Comparison of ENCODE assay signal across 9 mouse cellular contexts in the genomic region with DNA sequence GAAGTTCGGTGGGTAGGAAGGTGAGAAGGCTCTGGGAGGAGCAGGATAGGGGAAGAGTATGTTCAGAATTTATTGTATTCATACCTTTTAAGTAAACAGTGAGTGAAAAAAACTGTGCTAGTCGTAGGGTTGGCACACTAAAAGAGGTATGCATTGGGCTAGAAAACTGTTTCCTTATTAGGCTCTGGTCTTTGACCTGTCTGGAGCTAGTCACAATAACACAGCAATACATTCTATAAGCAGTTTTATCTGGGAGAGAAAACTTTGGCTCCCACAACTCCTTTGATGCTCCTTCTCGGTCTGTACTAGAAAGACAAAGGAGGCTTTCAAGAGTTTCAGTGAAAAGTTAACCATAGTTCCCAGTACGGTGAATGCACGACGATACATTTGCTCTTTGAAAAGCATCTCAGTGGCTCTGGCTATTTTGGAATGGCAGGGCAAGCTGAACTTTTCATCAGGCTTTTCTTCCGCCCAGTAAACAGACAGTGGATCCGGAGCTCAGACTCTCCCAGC. TPM values are rescaled to one million over a fixed set of nuclear protein-coding genes. Genes with fewer than 3 reads are reported as not detected.
DNase-seq lines count a peak whose midpoint lies in the region; ATAC-seq and TF ChIP-seq lines count a peak whose summit lies in the region.
"Had no signal": no experiment of that assay in that cellular context is flagged by ENCODE, and none has a peak within 500 bp of the region (broad histone marks: within the 10 kb centered on the region; RNA-seq: fewer than 3 reads in every experiment).

No protein-coding gene starts in this region.

- TF ChIP-seq CTCF in gastrocnemius, adult 2 months (IDR thresholded peaks at IDR 0.05) = no peak
- TF ChIP-seq CTCF in thymus, adult 2 months (IDR thresholded peaks at IDR 0.05; ENCODE audit: borderline replicate concordance, control insufficient read depth, extremely low read depth, insufficient read depth, low read length, poor library complexity) = no peak

- 0 out of 2 replicates have a peak, but pooled peaks cover 4% of the 10 kb centered on the region for H3K4me1 ChIP-seq in thymus, adult 2 months (replicated peaks; ENCODE audit: control insufficient read depth, insufficient read depth, low read length)
- peaks cover 12% of the 10 kb centered on the region; the same call in 1 of the 2 replicates for H3K4me1 ChIP-seq in liver, embryonic 12.5 days

- H3K9me3 ChIP-seq in liver, embryonic 12.5 days (replicated peaks) = no peaks in the 10 kb centered on the region

- DNase-seq in gastrocnemius, adult 2 months = no peak
- no peak for DNase-seq in gastrocnemius, postnatal 25 days
- no peak for DNase-seq in thymus, adult 2 months
- no peak for DNase-seq in thymus, adult 18-20 months
- no peak for DNase-seq in urinary bladder, postnatal 36 days (ENCODE audit: low spot score in 2 of 2)
- DNase-seq in left cerebral cortex, postnatal 10 days (ENCODE audit: extremely low spot score in 1 of 2, low spot score in 2 of 2) = no peak
- DNase-seq in left cerebral cortex, adult 8-10 months (ENCODE audit: low spot score in 2 of 2) = no peak

- H3K36me3 ChIP-seq in thymus, adult 2 months (ENCODE audit: control insufficient read depth, insufficient read depth, low read length) = no peaks in the 10 kb centered on the region
- no peaks in the 10 kb centered on the region for H3K36me3 ChIP-seq in liver, embryonic 12.5 days

- peak overlapping the region; percentile 90 for H3K9ac ChIP-seq in liver, embryonic 12.5 days

- WGBS in thymus, adult 2 months = 7% methylated on average over 8 of the region's 8 CpGs
- 7% methylated on average over 8 of the region's 8 CpGs for whole genome bisulfite sequencing in liver, embryonic 12.5 days (ENCODE audit: insufficient replicate concordance)

- H3K4me3 ChIP-seq in gastrocnemius, adult 2 months = peak overlapping the region; percentile 83
- H3K4me3 ChIP-seq in thymus, adult 2 months (ENCODE audit: control insufficient read depth, insufficient read depth, low read length) = peak overlapping the region; percentile 91
- peak overlapping the region; percentile 76 for H3K4me3 ChIP-seq in liver, embryonic 12.5 days
- H3K4me3 ChIP-seq: myocyte had no signal

- intact Hi-C loops in gastrocnemius, adult 2 months (cut with DNase I) = no loop called here
- intact Hi-C loops in left cerebral cortex, postnatal 10 days (cut with DNase I) = no loop called here

- H3K27me3 ChIP-seq in thymus, adult 2 months (ENCODE audit: control insufficient read depth, insufficient read depth, low read length) = no peaks in the 10 kb centered on the region
- peaks cover 5% of the 10 kb centered on the region; the same call in 1 of the 2 replicates for H3K27me3 ChIP-seq in liver, embryonic 12.5 days (replicated peaks)

- no peak for TF ChIP-seq POLR2A in thymus, adult 2 months (IDR thresholded peaks at IDR 0.05; ENCODE audit: control insufficient read depth, extremely low read depth, insufficient read depth, low read length, poor library complexity)

- peak overlapping the region; percentile 84 for H3K27ac ChIP-seq in gastrocnemius, adult 2 months
- H3K27ac ChIP-seq in thymus, adult 2 months (ENCODE audit: control insufficient read depth, insufficient read depth, low read length) = no peak overlapping the region
- H3K27ac ChIP-seq in liver, embryonic 12.5 days = peak overlapping the region; percentile 94

- ATAC-seq in liver, embryonic 12.5 days = peak; percentile 16

- H3K4me2 ChIP-seq in liver, embryonic 12.5 days = peak overlapping the region; percentile 60

RNA-seq across cellular contexts. Expression of a gene that starts 0.6 kb away (rescaled TPM):
- total RNA-seq in gastrocnemius, adult 2 months (2021) = 1 to 10 TPM; 4.3 to 6.4 TPM
- 1 to 10 TPM; 3.8 TPM for total RNA-seq in gastrocnemius, postnatal 25 days (2021)
- polyA plus RNA-seq in thymus, adult 2 months (2012; rRNA removed) = 1.6 and 2.2 TPM in 2 replicates
- 32.7 and 34.8 TPM in 2 replicates for polyA plus RNA-seq in liver, embryonic 12.5 days (2016; fragmentation: Nextera tagmentation; extraction: Ambion mirVana)
- total RNA-seq in left cerebral cortex, postnatal 10 days (2021) = 10 to 100 TPM; 12.7 to 13.6 TPM
- 10 to 100 TPM; 11.4 to 16.7 (median 14.8) TPM for total RNA-seq in left cerebral cortex, adult 8-10 months (2022)

RNA-seq across cellular contexts. Expression of a gene that starts 11.6 kb away (rescaled TPM):
- not detected for total RNA-seq in gastrocnemius, adult 2 months (2021)
- not detected for total RNA-seq in gastrocnemius, postnatal 25 days (2021)
- 0.42 and 0.57 TPM in 2 replicates for polyA plus RNA-seq in thymus, adult 2 months (2012; rRNA removed)
- polyA plus RNA-seq in liver, embryonic 12.5 days (2016; fragmentation: Nextera tagmentation; extraction: Ambion mirVana) = 1.8 and 2.4 TPM in 2 replicates
- total RNA-seq in left cerebral cortex, postnatal 10 days (2021) = not detected
- under 1 TPM in 2 of 4 experiments, not detected in 2; 0.81 to 0.98 TPM for total RNA-seq in left cerebral cortex, adult 8-10 months (2022)
- polyA plus RNA-seq: myocyte had no signal

RNA-seq across cellular contexts. Expression of a gene that starts 15.3 kb away (rescaled TPM):
- not detected for total RNA-seq in gastrocnemius, adult 2 months (2021)
- not detected for total RNA-seq in gastrocnemius, postnatal 25 days (2021)
- not detected in 2 replicates for polyA plus RNA-seq in thymus, adult 2 months (2012; rRNA removed)
- polyA plus RNA-seq in liver, embryonic 12.5 days (2016; fragmentation: Nextera tagmentation; extraction: Ambion mirVana) = 2.8 and 3.0 TPM in 2 replicates
- total RNA-seq in left cerebral cortex, postnatal 10 days (2021) = not detected
- not detected for total RNA-seq in left cerebral cortex, adult 8-10 months (2022)
- polyA plus RNA-seq: myocyte had no signal
